Mouse (Mus musculus) fat pad, adult 2 months (tissue): Measurements from ENCODE around the gene Hs1bp3.

ENCODE experiments used
- DNase-seq: peaks from one replicate; pipeline ENCODE4 v3.0.0-alpha.2; 2011; ENCODE audit warnings: low read depth, low spot score; ENCODE audit errors: extremely low read depth

Hs1bp3 gene

DNA sequence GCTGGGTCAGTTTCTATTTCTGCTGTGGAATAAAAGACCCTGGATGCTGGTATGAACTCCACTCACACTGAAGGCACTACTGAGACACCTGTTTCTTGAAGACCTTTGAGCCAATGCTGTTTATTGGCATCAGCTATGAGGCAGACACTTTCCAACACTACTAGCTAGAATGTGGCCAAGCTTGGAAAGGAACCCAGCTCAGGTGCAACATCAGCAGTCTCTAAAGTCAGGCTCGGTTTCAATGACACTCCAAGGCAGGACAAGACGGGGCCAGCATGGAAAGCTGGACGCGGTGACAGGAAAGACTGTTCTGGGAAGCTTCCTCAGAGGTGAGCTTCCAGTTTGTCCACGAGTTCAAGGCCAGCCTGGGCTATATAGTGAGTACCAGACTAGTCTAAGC lies 80.0 kb downstream of the Hs1bp3 start:
- no peak for DNase-seq
